ENCODE assay signal across 8 mouse cellular contexts in genomic region chr14:103550480-103550879, GRCm38 (mm10). TPM values are rescaled to one million over a fixed set of nuclear protein-coding genes. Genes with fewer than 3 reads are reported as not detected.
A peak's percentile ranks its signal among the peaks of the same experiment; 100 is the strongest.
DNase-seq lines count a peak whose midpoint lies in the region; ATAC-seq and TF ChIP-seq lines count a peak whose summit lies in the region.

No protein-coding gene starts in this region.

- no peak overlapping the region for H3K4me2 ChIP-seq in embryonic facial prominence, embryonic 11.5 days (ENCODE audit: low read depth, low read length)
- H3K4me2 ChIP-seq in heart, embryonic 16.5 days (ENCODE audit: low read depth, low read length), result no peak overlapping the region
- no peak overlapping the region for H3K4me2 ChIP-seq in liver, embryonic 16.5 days (ENCODE audit: low read depth, low read length)
- H3K4me2 ChIP-seq in neural tube, embryonic 14.5 days (ENCODE audit: low read depth, low read length), result no peak overlapping the region

- H3K4me1 ChIP-seq in embryonic facial prominence, embryonic 11.5 days (ENCODE audit: control insufficient read depth, insufficient read depth, low read length), result no peaks in the 10 kb centered on the region
- no peaks in the 10 kb centered on the region for H3K4me1 ChIP-seq in heart, embryonic 16.5 days (ENCODE audit: control insufficient read depth, insufficient read depth, low read length)
- no peaks in the 10 kb centered on the region for H3K4me1 ChIP-seq in liver, embryonic 16.5 days (ENCODE audit: control insufficient read depth, low read depth, low read length)
- H3K4me1 ChIP-seq in neural tube, embryonic 14.5 days (ENCODE audit: control insufficient read depth, insufficient read depth, low read length), result no peaks in the 10 kb centered on the region
- H3K4me1 ChIP-seq in testis, adult 2 months (ENCODE audit: control insufficient read depth, insufficient read depth, low read length), result no peaks in the 10 kb centered on the region; the same call in 1 of the 2 replicates

- H3K27me3 ChIP-seq in C2C12 (ENCODE audit: control insufficient read depth, insufficient read depth, insufficient read length), result no peaks in the 10 kb centered on the region
- no peaks in the 10 kb centered on the region for H3K27me3 ChIP-seq in embryonic facial prominence, embryonic 11.5 days (ENCODE audit: control insufficient read depth, insufficient read depth, low read length)
- H3K27me3 ChIP-seq in heart, embryonic 16.5 days (ENCODE audit: control insufficient read depth, insufficient read depth, low read length), result no peaks in the 10 kb centered on the region
- H3K27me3 ChIP-seq in liver, embryonic 16.5 days (ENCODE audit: control insufficient read depth, insufficient read depth, low read depth, low read length), result no peaks in the 10 kb centered on the region
- no peaks in the 10 kb centered on the region for H3K27me3 ChIP-seq in neural tube, embryonic 14.5 days (ENCODE audit: control insufficient read depth, insufficient read depth, low read length)
- H3K27me3 ChIP-seq in testis, adult 2 months (ENCODE audit: control insufficient read depth, insufficient read depth, low read length), result no peaks in the 10 kb centered on the region

- no peak overlapping the region for H3K4me3 ChIP-seq in C2C12 (ENCODE audit: insufficient read depth, poor library complexity, severe bottlenecking)
- no peak overlapping the region for H3K4me3 ChIP-seq in embryonic facial prominence, embryonic 11.5 days (ENCODE audit: low read depth, low read length)
- no peak overlapping the region for H3K4me3 ChIP-seq in heart, embryonic 16.5 days (ENCODE audit: low read length)
- no peak overlapping the region for H3K4me3 ChIP-seq in liver, embryonic 16.5 days (ENCODE audit: low read depth, low read length)
- H3K4me3 ChIP-seq in neural tube, embryonic 14.5 days (ENCODE audit: low read depth, low read length), result no peak overlapping the region
- peak overlapping the region; percentile 73 for H3K4me3 ChIP-seq in testis, adult 2 months (ENCODE audit: control insufficient read depth, low read depth, low read length)

- peak; percentile 79 for DNase-seq in adrenal gland, postnatal 25 days
- peak; percentile 90 for DNase-seq in embryonic facial prominence, embryonic 11.5 days (ENCODE audit: low spot score)
- peak; percentile 80 for DNase-seq in kidney, postnatal 14 days

- H3K9ac ChIP-seq in embryonic facial prominence, embryonic 11.5 days (replicated peaks; ENCODE audit: low read length), result no peak overlapping the region
- H3K9ac ChIP-seq in heart, embryonic 16.5 days (ENCODE audit: low read length), result no peak overlapping the region
- no peak overlapping the region for H3K9ac ChIP-seq in liver, embryonic 16.5 days (ENCODE audit: low read depth, low read length)
- H3K9ac ChIP-seq in neural tube, embryonic 14.5 days (replicated peaks; ENCODE audit: low read depth, low read length), result no peak overlapping the region

- H3K79me3 ChIP-seq in C2C12 (ENCODE audit: low read depth), result no peaks in the 10 kb centered on the region

- H3K36me3 ChIP-seq in C2C12 (ENCODE audit: control insufficient read depth, insufficient read depth), result no peaks in the 10 kb centered on the region
- no peaks in the 10 kb centered on the region for H3K36me3 ChIP-seq in embryonic facial prominence, embryonic 11.5 days (replicated peaks; ENCODE audit: control insufficient read depth, insufficient read depth, low read depth, low read length)
- H3K36me3 ChIP-seq in heart, embryonic 16.5 days (ENCODE audit: control insufficient read depth, insufficient read depth), result no peaks in the 10 kb centered on the region
- H3K36me3 ChIP-seq in liver, embryonic 16.5 days (ENCODE audit: control insufficient read depth, insufficient read depth), result no peaks in the 10 kb centered on the region
- H3K36me3 ChIP-seq in neural tube, embryonic 14.5 days (ENCODE audit: control insufficient read depth, insufficient read depth, low read length), result no peaks in the 10 kb centered on the region
- no peaks in the 10 kb centered on the region for H3K36me3 ChIP-seq in testis, adult 2 months (ENCODE audit: control insufficient read depth, insufficient read depth, low read length)

- no peak for TF ChIP-seq POLR2A in testis, adult 2 months (IDR thresholded peaks at IDR 0.05; ENCODE audit: control insufficient read depth, low read depth, low read length)

- H3K79me2 ChIP-seq in C2C12 (ENCODE audit: control insufficient read depth, insufficient read depth), result no peaks in the 10 kb centered on the region

- no peak overlapping the region for H3K27ac ChIP-seq in embryonic facial prominence, embryonic 11.5 days (replicated peaks; ENCODE audit: low read depth, low read length)
- H3K27ac ChIP-seq in heart, embryonic 16.5 days (ENCODE audit: low read length), result no peak overlapping the region
- H3K27ac ChIP-seq in liver, embryonic 16.5 days (ENCODE audit: low read length), result no peak overlapping the region
- no peak overlapping the region for H3K27ac ChIP-seq in neural tube, embryonic 14.5 days (ENCODE audit: low read depth, low read length)
- H3K27ac ChIP-seq in testis, adult 2 months (ENCODE audit: control insufficient read depth, insufficient read depth, low read depth, low read length), result no peak overlapping the region

- no peaks in the 10 kb centered on the region for H3K9me3 ChIP-seq in embryonic facial prominence, embryonic 11.5 days (replicated peaks; ENCODE audit: control insufficient read depth, low read length)
- H3K9me3 ChIP-seq in heart, embryonic 16.5 days (replicated peaks; ENCODE audit: control insufficient read depth, low read length), result no peaks in the 10 kb centered on the region
- no peaks in the 10 kb centered on the region for H3K9me3 ChIP-seq in liver, embryonic 16.5 days (replicated peaks; ENCODE audit: control insufficient read depth, low read length)
- no peaks in the 10 kb centered on the region for H3K9me3 ChIP-seq in neural tube, embryonic 14.5 days (ENCODE audit: control insufficient read depth, low read length)

- peak; percentile 29 for TF ChIP-seq CTCF in C2C12 (IDR thresholded peaks at IDR 0.05; ENCODE audit: control insufficient read depth, insufficient read depth, insufficient read length)
- TF ChIP-seq CTCF in testis, adult 2 months (IDR thresholded peaks at IDR 0.05; ENCODE audit: control insufficient read depth, insufficient read depth, insufficient replicate concordance, low read depth, low read length), result peak; percentile 58; the same call in 1 of the 2 replicates

- H3ac ChIP-seq in C2C12 (ENCODE audit: control insufficient read depth, insufficient read length, low read depth), result no peak overlapping the region

- ATAC-seq in embryonic facial prominence, embryonic 11.5 days (replicated peaks; ENCODE audit: insufficient number of reproducible peaks, low FRiP score, low TSS enrichment, low read depth), result peak; percentile 83
- ATAC-seq in heart, embryonic 16.5 days (replicated peaks; ENCODE audit: extremely low read depth, insufficient read depth, low FRiP score), result peak; percentile 73
- ATAC-seq in liver, embryonic 16.5 days (ENCODE audit: low read depth), result 0 out of 2 replicates have a peak, but pooled peaks have one; percentile 37
- peak; percentile 90 for ATAC-seq in neural tube, embryonic 14.5 days (ENCODE audit: low read depth)

- 12% methylated on average over 8 of the region's 8 CpGs for WGBS in embryonic facial prominence, embryonic 11.5 days
- 14% methylated on average over 8 of the region's 8 CpGs for WGBS in heart, embryonic 16.5 days
- WGBS in liver, embryonic 16.5 days (ENCODE audit: insufficient replicate concordance), result 7% methylated on average over 8 of the region's 8 CpGs
- WGBS in neural tube, embryonic 14.5 days, result 14% methylated on average over 8 of the region's 8 CpGs

TF ChIP-seq in C2C12, 6 proteins besides CTCF, POLR2A, EP300 and RAD21:
- TF ChIP-seq MYOD1 (IDR thresholded peaks at IDR 0.05; ENCODE audit: control insufficient read depth, insufficient read length, low read depth), result no peak
- TF ChIP-seq CEBPB (IDR thresholded peaks at IDR 0.05; ENCODE audit: low read depth), result no peak
- TF ChIP-seq FOSL1 (IDR thresholded peaks at IDR 0.05; ENCODE audit: insufficient read depth, low read length, poor library complexity, severe bottlenecking), result no peak
- no peak for TF ChIP-seq MYOG (IDR thresholded peaks at IDR 0.05; ENCODE audit: control insufficient read depth, extremely low read depth, insufficient read length)
- no peak for TF ChIP-seq USF1 (IDR thresholded peaks at IDR 0.05; ENCODE audit: low read depth)
- no peak for TF ChIP-seq MAX (IDR thresholded peaks at IDR 0.05)

RNA-seq across cellular contexts. Expression of gene Scel, which starts 37.3 kb away (rescaled TPM):
- polyA plus RNA-seq in C2C12 (2012; fragmentation: generic; extraction: Trizol), result not detected
- 0.12 and 0.38 TPM in 2 replicates for total RNA-seq in adrenal gland, postnatal 25 days (2021)
- polyA plus RNA-seq in embryonic facial prominence, embryonic 11.5 days (2014; fragmentation: Nextera tagmentation; extraction: Ambion mirVana), result 0.08 and 0.69 TPM in 2 replicates
- 0.32 and 0.40 TPM in 2 replicates for polyA plus RNA-seq in heart, embryonic 16.5 days (2015; fragmentation: Nextera tagmentation; extraction: Ambion mirVana)
- polyA plus RNA-seq in liver, embryonic 16.5 days (2015; fragmentation: Nextera tagmentation; extraction: Ambion mirVana), result 0.15 and 0.22 TPM in 2 replicates
- 0.13 and 0.32 TPM in 2 replicates for polyA plus RNA-seq in neural tube, embryonic 14.5 days (2014; fragmentation: Nextera tagmentation; extraction: Ambion mirVana)
- polyA plus RNA-seq in testis, adult 2 months (2012; rRNA removed), result 0.20 TPM in 1 of 2 replicates, not detected in the other

Comparison
In these comparisons a context has a peak if more than half of its experiments do, and no peak if none do; other contexts are left out.
1. ATAC-seq: peak in every context shown above with its lines; median percentile 90 in neural tube, embryonic 14.5 days; 83 in embryonic facial prominence, embryonic 11.5 days; 73 in heart, embryonic 16.5 days; 37 in liver, embryonic 16.5 days.